Mouse (Mus musculus) layer of hippocampus, adult 9-10 months (tissue): ENCODE data around the gene Qsox1.

Experiments
- DNase-seq: peaks from one replicate; pipeline ENCODE4 v3.0.0; 2022; ENCODE audit warnings: low spot score

The Qsox1 gene

DNA sequence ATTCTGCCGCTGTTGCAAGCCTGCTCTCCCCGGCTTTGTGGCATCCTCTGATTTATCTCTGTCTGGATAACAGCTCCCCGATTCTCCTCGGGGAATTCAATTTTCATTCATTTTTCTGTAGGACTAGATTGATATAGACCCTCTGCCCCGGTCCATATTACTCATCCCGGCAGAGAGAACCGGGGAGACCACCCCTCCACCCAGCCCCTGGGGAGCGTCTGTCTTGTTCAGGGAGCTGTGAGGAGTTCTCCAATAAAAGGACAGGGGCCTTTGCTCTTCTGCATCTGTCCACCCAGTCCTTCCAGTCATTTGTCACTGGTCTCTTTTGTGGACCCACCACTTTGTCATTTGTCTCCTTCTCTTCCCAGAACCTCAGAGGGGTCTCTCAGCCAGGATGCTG, 65.7 kb downstream of the Qsox1 start:
- DNase-seq = no peak

DNA sequence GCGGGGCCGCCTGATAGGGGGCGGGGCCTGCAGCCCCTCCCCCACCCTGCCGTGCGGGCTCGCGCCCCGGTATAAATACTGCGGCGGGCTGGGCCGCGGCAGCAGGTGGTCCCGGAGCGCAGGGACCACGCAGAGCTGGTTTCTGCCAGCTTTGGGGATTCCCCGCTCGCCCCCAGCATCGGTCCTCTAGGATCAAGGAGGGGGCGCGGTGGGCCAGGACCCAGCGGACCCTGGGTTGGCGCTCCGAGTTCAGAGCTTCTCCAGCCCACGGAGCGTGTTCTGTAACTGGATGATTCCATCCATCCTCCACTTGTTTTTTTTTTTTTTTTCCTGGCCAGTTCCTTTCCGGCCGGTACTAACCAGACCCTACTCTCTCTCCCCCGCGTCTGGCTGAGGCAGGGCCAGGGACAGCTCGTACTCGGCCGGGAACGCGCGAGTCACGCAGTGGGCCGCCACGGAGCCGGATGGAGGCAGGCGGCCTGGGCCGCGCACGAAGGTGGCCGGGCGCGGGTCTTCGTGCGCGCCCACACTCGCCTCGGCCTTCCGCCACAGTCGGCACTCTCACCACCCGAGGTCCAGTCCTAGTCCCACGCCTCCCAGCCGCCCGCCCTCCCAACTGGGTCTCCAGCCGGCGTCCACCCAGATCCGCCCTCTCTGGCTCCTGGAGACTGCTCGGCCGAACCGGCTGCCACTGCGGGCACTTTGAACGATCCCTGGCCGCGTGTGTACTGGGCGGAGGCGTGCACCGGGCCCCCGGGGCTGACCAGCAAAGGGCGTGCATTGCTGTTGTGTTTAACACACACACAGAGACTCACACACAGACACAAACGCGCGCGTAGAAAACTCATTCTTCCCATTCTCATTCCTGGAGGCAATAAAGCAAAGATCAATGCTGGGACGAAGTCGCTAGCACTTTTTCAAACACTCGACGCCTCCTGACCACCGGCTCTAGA, 70.0 kb downstream of the Qsox1 start:
- DNase-seq = no peak

DNA sequence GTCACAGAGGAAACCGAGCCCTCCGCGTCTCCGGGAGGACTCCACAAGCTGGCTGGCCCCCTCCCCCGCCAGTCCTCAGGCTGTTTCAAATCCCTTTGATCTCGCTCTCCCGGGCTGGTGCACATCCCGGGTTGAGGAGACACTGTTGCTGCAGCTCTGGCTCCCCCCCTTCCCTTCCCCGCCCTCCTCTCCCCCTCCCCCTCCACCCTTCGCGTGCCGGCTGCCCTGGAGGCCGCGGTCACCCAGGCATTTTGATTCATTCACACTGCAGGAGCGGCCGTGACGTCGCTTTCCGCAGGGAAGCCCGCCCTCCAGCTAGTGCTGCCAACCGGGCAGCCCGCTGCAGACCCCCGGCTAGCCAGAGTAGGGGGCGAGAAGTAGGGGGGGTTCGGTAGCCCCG, 70.7 kb downstream of the Qsox1 start:
- no peak for DNase-seq

DNA sequence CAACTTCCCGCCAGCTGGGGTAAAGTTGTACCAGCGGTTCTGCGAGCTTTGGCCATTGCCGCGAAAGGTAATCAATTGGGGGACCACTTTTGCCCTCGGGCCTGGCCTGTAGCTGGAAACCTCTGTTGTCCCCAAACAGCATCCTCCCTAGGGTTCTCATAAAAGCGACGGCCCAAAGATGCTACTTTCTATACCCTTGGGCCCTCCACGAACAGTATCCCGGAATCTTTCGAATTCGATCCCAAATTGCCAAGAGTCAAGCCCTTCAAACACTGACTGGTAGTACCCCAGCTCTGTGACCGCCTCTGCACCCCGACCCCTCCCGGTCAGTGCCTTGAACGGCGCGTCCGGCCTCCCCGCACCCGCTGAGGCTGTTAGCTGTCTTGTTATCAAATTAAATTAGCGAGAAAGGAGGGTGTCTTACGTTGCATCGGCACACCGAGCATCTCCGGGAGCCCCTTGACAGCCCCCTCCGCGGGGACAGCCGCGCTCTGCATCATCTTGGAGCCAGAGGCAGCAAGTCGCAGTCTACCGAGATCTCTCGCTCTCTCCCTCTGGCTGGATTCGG, 71.2 kb downstream of the Qsox1 start:
- no peak for DNase-seq

DNA sequence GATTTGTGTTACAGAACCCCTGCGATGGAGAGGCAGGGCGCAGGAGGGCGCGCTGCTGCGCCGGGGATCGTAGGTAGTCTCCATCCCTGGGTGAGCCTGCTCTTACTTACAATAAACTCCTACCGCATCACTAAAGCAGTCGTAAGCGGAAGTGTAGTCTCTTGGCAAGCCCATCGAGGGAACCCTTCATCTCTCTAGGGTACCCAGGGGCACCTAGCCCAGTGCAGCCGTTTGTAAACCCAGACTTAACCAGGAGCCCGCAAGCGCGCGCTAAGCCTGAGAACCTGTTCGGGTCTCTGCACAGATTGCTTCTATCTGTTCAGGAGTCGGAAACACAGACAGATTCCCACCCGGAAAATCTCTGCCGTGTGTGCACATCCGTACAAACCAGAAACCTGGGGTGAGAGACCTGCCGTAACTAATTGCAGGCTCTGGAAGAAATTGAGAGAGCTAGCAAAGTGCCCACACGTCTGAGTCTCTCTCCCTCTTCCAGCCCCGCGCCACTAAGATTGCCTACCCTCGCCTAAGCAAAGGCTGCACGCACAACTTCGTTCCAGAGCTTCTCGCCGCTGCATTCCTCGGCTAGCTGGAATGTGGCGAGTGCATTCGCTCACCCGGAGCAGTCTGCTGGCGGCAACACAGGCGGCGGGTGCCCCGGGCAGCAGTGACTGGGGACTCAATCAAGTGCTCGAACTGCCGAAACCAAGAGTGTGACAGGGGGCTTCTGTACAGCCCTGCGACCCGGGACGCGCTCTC, 71.9 kb downstream of the Qsox1 start:
- DNase-seq = no peak

DNA sequence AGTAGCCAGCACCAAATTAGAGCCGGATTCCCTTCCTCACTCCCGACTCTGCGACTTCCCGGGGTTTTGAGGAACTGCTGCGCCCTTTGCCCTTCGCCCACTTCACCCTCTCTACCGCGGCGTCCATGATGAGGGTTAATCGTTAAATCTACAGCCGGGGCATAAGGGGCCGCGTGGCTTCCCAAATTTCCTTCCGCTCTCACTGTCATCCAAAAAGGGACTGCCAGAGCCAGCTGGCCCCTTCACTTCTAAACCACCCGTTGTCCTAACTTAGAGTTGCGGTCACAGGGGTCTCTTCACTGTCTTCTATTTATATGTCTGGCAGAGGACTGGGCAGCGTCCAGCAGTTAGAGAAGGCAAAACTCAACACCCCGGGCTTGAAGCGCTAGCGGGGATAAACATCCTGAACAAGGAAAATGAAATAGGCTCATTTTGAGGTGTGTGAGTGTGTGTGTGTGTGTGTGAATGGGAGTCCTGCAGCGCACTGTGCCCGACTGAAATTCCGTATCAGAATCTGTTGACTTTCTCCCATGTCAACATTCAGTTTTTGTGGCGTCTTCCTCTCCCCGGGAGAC, 74.8 kb downstream of the Qsox1 start:
- DNase-seq = no peak

DNA sequence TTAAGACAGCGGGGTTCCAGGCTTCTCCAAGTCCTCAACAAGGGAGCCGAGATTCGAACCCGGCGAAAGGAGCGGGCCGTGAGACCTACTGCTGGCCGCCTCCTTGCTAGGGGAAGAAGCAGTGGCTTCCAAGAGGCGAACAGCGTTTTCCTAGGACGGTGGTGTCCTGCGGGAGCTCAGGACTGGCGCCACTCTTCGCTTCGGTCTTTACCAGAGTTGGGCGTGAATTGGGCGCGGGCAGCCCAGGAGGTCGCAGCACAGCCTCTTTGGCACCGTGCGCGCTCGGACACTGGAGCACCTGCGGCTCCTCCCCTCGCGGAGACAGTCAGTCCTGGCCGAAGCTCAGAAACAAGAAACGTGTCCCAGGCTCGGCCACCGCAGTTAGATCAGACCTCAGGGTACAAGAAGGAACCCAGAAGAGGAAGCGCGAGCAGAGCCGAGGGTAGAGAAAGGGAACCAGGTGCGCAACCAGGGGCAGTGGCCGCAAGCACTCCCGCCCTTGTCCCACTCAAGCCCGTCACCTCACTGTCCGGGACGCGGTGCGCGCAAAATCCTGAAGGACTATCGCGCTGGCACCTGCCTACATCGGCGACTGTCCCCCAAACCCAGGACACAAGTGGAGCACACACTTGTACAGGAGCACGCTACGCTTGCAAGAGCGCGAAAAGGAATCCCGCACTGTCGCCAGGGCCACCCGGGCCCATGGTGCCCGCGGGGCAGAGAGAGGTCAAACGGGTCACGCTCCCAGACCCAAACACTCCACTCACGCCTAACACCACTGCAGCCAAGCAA, 75.5 kb downstream of the Qsox1 start:
- DNase-seq = no peak

DNA sequence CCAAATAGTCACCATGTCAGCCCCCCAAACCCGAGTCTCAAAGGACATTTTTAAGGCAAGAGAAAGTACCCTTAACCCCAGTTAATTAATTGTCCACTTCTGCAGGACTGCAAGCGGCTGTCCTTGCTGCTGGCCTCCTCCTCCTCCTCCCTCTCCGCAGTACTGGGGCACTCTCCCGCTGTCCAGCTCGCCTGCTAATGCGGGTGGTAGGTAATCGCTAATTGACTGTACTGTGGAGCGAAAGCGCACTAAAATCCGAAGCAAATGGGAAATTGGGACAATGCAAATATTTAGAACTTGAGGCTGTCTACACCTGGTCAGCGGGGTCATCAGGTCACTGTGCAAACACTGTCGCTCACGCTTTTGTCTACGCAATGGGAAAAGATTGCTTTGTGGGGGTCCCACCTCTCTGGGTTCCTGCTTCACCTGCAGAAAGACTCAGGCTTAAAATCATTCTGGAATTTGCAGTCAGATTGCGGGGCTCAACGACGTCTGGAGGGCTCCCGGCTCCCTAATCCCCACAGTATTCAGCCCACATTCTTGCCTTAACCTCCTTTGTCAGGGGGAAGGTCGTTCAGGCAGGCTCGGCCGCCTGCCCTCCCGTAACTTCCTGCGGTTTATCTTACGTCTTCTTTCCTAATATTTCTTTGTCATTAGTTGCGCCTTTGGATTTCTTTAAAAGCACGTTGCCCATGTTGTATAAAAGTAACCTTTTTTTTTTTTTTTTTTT, 76.4 kb downstream of the Qsox1 start:
- no peak for DNase-seq

DNA sequence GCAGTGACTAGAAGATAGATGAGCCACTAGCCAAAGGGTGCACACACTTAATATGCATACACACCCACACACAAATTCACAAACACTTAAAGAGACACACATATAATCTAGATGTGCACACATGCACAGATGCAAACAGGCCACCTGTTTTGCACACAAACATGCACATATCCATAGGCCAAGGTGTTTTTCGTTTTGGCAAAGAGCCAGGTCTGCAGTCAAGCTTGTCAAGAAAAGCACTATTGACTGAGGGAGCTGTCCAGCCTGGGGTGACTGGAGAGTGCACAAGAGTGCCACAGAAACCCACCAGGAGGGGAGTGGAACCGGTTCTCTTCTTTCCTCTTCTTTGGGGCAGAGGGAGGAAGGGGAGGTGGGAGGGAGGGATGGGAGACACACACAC, 81.5 kb downstream of the Qsox1 start:
- no peak for DNase-seq

DNA sequence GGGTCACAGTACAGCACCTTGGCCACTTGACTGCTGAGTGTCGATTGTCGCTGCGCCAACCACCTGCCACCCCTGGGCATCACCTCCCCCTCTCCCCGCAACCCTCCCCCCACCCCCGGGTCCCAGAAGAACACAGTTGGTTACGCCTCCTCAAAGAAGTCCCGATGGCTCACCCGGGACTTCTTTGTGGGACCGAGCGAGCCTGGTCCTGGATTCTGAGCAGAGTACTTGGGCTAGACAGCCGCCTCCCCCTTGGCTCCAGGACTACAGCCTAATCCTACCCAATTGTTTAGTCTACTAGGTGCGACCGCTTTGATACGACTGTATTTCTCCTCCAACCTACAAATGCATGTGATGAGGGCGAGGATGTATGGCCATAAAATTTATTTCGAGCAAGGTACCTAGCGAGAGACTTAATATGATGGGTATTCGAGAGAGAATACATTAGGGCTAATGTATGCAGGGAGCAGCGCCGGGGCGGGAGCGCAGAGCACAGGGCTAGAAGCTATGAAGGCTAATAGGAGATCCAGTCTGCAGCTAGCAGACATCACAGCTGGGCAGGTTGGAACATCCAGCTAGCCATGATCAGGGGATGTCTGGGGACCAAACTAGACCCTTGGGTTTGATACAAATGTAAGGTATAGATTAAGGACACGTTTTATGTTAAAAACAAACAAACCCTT, 83.4 kb downstream of the Qsox1 start:
- DNase-seq = no peak

DNA sequence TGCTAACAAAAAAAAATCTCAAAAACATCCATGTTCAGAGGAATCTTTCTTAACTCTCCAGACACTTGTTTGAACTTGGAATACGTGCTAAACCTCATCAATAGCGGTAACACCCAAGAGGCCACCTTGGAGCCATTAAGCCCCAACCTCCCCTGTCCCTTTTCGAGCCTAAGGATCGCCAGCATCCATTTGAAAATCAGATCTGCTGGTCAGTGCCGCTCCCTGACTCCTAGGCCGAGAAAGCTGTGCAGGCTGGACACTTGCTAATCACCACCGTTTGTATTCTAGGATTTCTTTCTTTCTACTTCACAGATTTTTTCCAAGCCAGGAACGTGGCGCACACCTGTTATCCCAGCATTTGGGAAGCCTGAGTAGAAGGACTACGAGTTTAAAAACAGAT, 84.9 kb downstream of the Qsox1 start:
- DNase-seq = no peak
